Mouse (Mus musculus) CD4-positive, CD25-positive, alpha-beta regulatory T cell, adult 4 months (primary cell): ENCODE results near the gene Hvcn1. TPM values are rescaled to one million over a fixed set of nuclear protein-coding genes. Genes with fewer than 3 reads are reported as not detected.

Source experiments
- ATAC-seq: one replicate; pipeline ENCODE4 v1.8.0; 2017
- polyA plus RNA-seq, 2 experiments: library from polyadenylated mRNA; unstranded; fragments of 100-300 nt; shearing (Covaris generic); gene quantifications; one replicate each; pipeline ENCODE4 v1.2.1; 2017

Gene Hvcn1
- polyA plus RNA-seq, 2 experiments from 2014 or later: 51.8 to 108 TPM

GRCm38 (mm10) chr5:122268858-122269604 is 62.4 kb downstream of the Hvcn1 start:
- ATAC-seq: no peak

DNA sequence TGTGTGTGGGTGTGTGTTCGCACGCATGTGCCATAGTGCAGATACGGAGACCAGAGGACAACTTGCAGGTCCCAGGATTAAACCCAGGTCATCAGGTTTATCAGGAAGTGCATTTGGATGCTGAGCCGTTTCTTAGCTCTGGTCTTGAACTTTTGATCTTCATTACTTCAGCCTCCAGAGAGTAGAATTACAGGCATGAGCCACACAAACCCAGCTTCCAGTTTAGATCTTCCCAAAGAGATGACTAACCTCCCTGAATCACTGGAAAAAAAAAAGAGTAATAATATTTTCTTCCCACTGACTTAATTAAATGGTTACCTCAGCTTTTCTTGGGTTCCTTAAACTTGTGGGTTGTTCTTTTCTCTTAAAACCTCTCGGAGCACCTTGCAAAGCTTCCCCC is 66.2 kb downstream of the Hvcn1 start:
- ATAC-seq: no peak

- peak; percentile 77 for ATAC-seq
These were observed 68.2 kb downstream of the Hvcn1 start for GRCm38 (mm10) chr5:122274785-122275184.

DNA sequence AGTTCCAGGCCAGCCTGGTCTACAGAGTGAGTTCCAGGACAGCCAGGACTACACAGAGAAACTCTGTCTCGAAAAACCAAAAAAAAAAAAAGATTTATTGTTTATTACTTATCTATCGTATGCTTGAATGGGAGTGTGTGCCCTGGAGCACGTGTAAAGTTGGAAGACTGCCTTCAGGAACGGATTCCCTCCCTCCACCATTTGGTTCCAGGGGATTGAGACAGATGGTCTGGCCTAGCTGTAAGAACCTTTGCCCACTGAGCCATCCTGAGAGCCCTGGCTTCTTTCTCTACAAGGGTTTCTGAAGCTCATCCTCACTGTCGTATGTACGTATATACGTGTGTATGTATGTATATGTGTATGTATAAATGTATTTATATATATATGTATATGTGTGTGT is 72.3 kb downstream of the Hvcn1 start:
- ATAC-seq: no peak

- ATAC-seq: no peak
These were observed 73.3 kb downstream of the Hvcn1 start for GRCm38 (mm10) chr5:122279799-122280421.

DNA sequence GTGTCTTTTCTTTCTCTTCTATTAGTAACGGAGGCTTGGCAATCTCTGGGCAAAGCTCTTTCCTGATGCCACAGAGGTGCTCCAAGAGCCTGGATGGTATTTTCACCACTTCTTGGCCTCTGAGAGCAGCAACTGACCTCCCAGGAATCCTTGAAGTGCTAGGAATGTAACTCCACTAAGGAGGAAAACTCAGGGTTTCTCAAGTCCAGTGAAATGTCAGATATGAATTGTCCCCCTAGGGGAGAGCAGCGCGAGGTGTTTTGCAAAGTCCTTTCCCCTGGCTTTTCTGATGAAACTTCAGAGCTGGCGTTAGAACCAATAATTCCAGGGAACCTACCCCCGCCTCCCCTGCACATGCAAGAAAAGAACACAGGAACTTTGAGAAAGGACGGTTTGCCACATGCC is 73.8 kb downstream of the Hvcn1 start:
- no peak for ATAC-seq

- ATAC-seq: no peak
These were observed 74.3 kb downstream of the Hvcn1 start for GRCm38 (mm10) chr5:122280827-122281462.

GRCm38 (mm10) chr5:122283828-122284182 is 77.2 kb downstream of the Hvcn1 start:
- ATAC-seq: no peak

DNA sequence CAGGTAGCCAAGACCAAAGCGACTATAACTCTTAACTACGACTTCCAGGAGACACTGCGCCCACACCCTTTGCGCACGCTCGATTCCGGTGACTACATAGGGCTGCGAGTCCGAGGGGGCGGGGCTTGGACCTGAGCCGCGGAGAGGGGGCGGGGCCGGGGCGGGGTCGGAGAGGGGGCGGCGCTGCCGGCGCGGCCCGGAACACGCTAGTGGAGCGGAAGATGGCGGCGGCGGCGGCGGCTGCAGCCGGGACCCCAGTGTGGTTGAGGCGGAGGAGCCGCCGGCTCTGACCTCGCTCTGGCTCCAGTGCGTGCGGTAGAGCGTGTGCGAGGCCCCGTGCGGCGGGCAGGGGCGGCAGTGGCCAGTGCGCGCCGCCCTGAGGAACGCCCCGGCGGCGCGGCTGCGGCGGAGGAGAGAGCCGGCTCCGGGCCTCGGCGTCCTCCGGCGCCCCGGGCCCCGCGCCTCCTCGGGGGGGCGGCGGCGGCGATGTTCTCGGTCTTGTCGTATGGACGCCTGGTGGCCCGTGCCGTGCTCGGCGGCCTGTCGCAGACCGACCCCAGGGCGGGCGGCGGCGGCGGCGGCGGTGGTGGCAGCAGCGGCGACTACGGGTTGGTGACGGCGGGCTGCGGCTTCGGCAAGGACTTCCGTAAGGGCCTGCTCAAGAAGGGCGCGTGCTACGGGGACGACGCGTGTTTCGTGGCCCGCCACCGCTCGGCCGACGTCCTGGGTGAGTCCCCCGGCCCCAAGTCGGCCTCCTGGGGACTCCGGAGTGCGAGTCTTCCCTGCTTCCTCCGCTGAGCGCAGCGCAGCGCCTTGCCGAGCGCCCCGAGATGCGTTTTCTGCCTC is 77.8 kb downstream of the Hvcn1 start, which contains the start of gene Pptc7:
TSS of gene Pptc7 (plus strand) at position 183 of the 846 bp plus-strand sequence.
- ATAC-seq: peak; percentile 59

- no peak for ATAC-seq
These were observed 78.6 kb downstream of the Hvcn1 start for GRCm38 (mm10) chr5:122285029-122285766.

- no peak for ATAC-seq
These were observed 79.2 kb downstream of the Hvcn1 start for GRCm38 (mm10) chr5:122285767-122286150.

- no peak for ATAC-seq
These were observed 79.6 kb downstream of the Hvcn1 start for GRCm38 (mm10) chr5:122286191-122286590.

DNA sequence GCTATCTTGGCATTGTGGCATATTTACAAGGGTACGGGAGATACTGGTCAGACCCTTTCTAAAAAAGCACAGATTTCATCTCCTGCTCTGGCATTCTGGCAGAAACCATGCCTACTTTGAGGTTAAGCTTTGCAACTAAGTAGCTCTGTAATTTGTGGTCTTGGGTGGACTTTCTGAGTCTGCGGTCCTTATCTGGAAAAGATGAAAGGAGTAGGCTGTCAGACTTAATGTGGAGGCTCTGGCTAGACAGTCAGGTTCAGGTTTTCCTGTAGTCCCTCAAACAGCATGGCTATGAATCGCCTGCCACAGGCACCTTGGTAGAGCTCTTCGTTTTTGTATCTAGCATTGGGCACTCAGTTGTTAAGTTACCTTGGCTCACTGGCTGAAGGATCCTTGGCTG is 80.4 kb downstream of the Hvcn1 start:
- no peak for ATAC-seq

DNA sequence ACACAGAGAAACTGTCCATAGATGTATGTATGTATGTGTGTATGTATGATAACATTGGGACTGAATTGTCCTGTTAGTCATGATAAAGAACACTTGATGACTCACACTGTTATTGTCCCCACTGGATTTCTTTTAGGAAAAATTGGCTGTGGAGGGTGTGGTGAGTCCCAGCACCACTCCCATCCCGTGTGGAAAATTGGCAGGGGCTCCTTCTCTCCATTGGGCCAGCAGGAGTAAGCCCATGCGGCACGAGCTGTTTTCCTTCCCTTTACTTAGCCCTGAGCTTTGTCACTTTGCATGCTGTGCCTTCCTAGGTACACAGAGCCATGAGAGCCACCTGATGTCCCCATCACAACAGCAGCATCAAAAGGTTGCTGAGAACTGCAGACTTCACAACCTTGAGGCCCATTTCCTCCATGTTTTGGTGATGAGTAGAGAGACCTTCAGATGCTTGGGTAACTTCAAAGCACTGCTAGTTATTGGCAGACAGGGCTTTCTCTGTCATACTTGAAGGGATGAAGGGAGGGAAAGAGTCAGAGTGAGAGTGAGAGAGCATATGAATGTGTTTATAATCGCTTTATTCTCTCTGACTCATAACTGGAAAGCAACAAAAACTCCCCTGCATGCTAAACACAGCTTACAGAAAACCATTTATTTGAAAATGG is 81.7 kb downstream of the Hvcn1 start:
- peak; percentile 73 for ATAC-seq

DNA sequence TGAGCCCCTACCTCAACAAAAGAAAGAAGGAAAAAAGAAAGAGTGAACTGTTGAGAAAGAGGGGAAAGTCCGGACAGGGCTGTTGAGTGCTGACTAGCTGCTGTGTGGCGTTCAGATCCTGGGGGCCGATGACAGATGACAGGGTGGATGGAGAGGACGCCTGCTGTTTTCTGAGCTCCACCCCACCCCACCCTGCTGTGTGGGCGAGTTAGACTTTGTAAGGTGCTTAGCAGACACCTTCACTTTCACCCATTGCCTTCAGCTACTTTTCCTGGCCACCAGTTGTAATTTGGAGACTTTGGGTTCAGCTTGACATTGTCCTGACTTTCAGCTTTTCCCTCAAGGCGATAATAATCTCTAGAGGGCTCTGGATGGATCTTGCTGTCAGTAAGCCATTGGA is 84.5 kb downstream of the Hvcn1 start:
- ATAC-seq: peak; percentile 45

Other genes with a start within 250 kb of the Hvcn1 start
- gene Cux2, start 156.7 kb upstream of the Hvcn1 start, polyA plus RNA-seq: under 1 TPM in 1 of 2 experiments, not detected in 1; 0.15 TPM
- not detected for gene Myl2, start 105.9 kb upstream of the Hvcn1 start, polyA plus RNA-seq
- gene Ccdc63, start 66.0 kb upstream of the Hvcn1 start, polyA plus RNA-seq: under 1 TPM in 1 of 2 experiments, not detected in 1; 0.75 TPM
- 10 to 100 TPM; 34.6 to 82.0 TPM for gene Ppp1cc, start 48.5 kb upstream of the Hvcn1 start, polyA plus RNA-seq
- gene Tctn1, start 57.7 kb downstream of the Hvcn1 start, polyA plus RNA-seq: 1 to 10 TPM; 1.1 to 2.0 TPM
- 10 to 100 TPM; 17.8 to 18.7 TPM for gene Pptc7, start 77.6 kb downstream of the Hvcn1 start, polyA plus RNA-seq
- 10 to 100 TPM; 13.6 to 17.0 TPM for gene Rad9b, start 147.4 kb downstream of the Hvcn1 start, polyA plus RNA-seq
- 100 to 1,000 TPM; 193 to 203 TPM for gene Vps29, start 147.6 kb downstream of the Hvcn1 start, polyA plus RNA-seq
- 10 to 100 TPM; 56.9 to 67.7 TPM for gene Gpn3, start 165.1 kb downstream of the Hvcn1 start, polyA plus RNA-seq
- 1 to 10 TPM; 6.9 to 7.4 TPM for gene Fam216a, start 165.6 kb downstream of the Hvcn1 start, polyA plus RNA-seq
- 100 to 1,000 TPM; 394 to 533 TPM for gene Arpc3, start 185.1 kb downstream of the Hvcn1 start, polyA plus RNA-seq
- 10 to 100 TPM; 17.7 to 22.8 TPM for gene Anapc7, start 214.9 kb downstream of the Hvcn1 start, polyA plus RNA-seq